Mouse (Mus musculus) cerebellum, adult 9-11 months (tissue): Measurements from ENCODE around the gene Hba-x.

Experiments used
- DNase-seq: peaks from one replicate; pipeline ENCODE4 v3.0.0; 2022

The Hba-x gene

DNA sequence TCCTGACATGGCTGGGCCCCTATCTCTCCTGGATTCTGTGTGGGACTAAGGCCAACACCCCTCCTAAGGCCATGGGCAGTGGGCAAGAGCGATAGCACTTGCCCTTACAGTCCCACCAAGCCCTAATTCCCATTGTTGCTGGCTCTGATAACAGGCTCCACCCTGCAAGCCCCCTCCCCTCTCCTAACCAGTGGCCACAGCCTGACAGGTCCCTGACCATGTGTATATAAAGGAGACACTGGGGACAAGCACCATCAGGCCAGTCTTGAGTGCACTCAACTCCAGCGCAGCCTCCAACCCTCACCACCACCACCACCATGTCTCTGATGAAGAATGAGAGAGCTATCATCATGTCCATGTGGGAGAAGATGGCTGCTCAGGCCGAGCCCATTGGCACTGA, at the start of gene Hba-x:
Gene Hba-x, plus strand, starts transcription at position 54 of the 400 bp plus-strand sequence.
- DNase-seq = no peak

DNA sequence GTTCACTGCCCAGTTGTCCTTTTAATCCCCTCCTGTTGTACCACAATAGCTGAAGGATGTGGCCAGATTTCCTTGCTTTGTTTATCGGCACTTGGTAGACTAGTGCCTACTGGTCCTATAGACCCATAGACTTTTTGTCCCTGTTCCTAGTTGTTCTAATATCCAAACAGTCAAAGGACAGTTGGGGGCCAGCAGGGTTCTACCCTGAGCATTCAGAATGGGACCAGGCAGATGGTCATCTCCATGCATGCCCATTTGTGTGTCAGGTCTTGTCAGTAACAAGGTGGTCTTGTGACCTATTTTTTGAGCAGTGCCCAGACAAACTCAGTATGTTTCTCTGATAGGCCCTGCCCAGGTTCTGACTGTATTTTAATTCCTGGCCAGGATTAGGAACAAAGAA, 49.2 kb upstream of the Hba-x start:
- peak; percentile 78 for DNase-seq

DNA sequence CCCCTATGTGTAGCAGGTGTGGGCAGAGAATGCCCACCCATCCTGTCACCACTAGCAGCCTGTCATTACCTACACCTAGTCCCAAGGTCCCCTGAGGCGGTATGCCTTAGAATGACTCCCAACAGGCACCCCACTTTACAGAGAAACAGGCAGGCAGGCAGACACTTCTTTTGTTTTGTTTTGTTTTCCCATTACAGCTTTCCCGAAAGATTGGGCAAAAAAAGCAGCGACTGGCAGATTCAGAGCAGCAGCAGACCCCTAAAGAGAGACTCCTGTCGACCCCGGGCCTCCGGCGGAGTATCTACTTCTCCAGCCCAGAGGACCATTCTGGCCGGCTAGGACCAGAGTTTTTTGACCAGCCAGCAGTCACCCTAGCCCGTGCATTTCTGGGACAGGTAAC, 48.6 kb upstream of the Hba-x start:
- DNase-seq = peak; percentile 51

DNA sequence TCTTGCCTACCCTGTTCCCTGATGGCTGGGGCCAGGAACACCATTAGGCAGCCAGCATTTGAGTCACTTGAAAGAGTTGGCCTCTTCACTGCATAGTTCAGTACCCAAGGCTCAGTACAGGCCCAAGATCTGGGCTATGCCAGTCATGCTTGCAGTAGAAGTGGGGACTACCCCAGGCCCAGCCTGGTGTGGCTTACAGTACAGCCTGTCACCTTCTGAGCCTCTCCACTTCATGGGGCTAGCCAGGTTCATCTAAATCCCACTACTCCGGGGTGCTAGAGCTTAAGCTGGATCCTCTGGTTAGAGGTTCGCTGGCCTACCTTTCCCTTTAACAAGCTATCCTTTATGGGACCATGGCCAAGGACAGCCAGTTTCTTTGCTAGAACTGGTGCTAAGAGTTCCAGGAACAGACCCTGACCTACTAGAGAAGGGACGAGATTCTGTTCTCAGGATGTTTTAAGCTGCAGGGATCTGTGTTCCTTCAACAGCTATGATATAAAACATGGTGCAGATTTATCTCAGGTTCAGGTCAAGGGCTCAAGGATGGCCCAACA, 47.8 kb upstream of the Hba-x start:
- DNase-seq = no peak

DNA sequence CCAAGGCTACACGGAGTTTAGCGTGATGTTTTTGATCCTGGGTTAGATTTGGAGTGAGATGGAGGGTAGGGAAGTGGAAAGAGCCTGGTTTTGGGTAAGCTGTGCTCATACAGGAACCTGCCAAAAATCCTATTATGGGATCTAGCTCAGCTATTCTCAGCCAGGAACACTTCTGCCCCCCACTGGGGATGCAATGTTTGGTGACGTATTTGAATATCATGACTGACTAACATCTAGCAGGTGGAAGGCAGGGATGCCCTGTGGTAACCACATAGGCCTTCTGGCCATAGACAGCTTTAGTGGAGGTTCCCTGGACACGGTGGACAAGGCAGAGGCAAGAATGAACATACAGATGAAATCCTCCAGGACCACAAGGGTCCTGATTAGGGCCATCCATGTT, 46.0 kb upstream of the Hba-x start:
- peak; percentile 69 for DNase-seq

DNA sequence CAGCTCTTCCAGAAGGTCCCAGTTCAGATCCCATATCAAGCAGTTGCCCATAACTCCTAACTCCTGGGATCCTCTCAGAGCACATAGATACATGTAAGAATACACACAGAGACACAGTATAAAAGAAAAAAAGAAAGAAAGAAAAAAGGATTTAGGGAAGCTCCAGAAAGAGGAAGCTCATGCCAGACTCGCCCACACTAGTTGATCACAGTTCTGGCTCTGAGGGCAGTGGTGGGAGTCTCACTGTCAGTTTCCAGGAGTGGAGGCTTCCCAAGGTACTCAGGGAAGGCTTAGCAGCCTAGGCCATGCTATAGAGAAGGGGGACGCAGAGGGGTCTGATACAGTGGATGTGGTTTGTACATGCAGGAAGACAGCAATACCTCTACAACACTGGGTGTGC, 45.1 kb upstream of the Hba-x start:
- DNase-seq = peak; percentile 12

DNA sequence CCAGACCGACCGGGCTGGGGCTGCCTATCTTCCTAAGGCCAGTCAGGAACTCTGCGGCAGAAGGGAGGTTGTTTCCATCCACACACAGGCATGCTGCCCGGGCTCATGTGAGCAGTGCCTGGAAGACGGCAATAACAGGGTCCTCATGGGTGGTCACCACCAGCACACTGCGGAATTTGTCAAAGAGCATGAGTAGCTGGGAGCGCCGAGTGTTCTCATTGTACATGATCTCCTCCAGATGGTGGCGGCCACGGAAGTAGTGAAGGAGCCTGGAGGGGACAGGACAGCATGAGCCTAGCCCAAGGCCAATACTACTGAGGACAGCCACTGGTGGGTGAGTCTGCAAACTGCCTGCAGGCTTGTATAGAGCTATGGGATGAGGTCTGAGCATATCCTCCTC, 43.4 kb upstream of the Hba-x start:
- peak; percentile 57 for DNase-seq

DNA sequence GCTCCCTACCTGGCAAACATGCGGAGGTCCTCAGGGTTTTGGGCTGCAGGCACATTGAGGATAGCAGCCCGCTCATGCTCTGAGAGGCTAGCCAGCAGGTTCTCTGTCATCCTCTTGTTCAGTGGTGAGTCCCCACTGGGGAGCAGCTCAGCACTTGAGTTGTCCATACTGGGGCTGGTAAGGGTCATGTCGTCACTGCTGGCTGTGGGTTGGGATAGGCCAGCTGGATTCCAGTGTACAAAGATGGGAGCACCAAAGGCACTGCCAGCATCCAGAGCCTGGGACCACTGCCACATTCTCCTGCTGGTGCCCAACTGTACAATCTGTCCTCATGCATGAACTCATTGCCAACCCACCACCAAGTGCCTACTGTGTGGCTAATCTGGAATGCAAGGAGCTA, 42.3 kb upstream of the Hba-x start:
- DNase-seq = peak; percentile 69

DNA sequence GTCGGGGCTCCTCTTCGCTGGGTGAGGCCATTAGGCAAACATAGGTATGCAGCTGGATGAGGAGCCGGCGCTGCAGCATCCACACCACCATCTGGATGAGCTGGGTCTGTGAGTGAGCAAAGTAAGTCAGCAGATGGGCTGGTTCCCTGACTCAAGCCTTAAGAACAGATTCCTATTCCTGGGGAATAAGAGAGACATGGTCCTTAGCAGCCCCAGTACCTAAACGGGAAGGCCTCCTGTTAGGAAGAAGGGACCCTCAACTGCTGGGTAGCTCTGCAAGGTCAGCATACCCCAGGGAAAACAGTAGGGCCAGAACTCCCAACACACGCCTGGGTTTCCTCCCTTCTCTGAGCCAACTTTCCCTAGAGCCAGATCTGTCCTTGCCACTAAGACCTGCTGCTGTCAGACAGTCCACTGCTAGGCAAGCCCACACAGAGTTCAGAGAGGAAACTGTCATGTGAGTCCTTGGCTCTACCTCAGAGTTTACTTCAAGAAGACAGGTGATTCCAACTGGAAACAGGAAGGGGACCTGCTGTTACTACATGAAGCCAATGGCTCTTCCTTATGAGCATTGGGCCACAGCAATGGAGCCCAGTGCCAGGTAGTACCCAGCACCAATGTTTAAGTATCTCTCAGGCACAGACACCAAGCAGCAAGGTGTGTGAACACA, 41.2 kb upstream of the Hba-x start:
- peak; percentile 36 for DNase-seq

DNA sequence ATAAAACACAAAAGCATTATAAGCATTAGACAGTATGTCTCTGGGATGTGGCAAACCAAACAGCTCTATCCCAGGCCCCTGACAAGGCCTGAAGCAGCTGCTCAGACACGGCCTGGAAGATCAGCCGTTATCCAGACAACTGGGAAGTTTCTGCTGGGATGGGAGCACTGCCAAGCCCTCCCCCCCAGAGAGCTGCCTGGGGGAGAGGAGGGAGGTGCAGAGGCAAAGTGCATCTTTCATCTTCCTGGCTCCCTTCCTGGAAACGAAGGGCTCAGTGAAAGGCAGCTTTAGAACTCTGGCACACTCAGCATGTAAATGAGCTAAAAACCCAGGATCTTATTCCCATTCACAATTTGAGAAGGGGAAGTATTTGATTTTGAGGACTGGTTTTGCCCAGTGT, 40.6 kb upstream of the Hba-x start:
- peak; percentile 73 for DNase-seq

DNA sequence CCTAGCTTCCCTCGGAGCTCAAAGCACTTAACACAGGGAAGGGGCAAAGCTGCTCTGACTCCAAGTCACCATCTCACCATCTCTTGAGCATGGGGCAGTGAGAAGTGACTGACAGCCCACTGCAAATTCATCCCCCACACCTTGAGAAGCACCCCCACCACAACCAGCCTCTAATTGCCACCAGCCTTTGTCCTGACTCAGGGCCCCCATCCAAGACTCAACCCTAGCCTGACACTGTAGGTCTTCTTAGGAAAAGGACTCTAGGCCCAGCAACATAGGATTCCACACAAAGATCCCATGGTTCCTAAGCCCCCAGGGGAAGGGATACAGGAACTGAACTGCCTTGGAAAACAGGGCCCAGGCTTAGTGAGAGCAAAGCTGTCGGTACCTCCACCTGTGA, 40.1 kb upstream of the Hba-x start:
- DNase-seq = peak; percentile 52

DNA sequence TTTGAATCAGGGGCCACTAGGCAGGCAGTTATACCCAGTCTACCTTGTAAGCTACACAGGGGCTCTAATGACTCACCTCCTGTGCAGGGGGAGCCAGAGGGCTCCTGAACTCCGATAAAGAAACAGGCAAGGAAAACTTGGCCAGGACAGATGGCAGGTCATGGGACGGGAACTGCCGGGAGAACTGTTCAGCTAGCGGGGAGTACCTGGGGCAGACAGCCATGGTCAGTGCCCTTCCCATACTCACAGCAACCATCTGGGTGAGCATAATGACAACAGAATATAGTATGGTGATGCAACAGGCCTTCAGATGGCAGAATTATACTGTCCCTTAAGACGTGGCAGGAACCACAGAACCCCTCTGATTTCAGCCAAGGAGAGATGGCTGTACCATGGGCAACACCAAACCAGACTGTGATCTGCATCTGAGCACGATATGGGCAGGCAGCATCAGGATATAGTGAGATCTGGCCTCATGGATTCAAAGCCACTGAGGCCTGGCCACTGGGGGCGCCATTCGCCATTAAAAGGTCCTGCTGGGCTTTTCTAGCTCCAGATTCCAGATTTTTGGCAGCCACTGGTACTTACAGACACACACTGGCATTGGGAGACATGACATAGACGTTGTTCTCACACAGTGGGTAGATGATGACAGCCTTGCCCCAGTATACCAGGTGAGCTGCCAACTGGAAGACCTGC, 39.3 kb upstream of the Hba-x start:
- peak; percentile 78 for DNase-seq

DNA sequence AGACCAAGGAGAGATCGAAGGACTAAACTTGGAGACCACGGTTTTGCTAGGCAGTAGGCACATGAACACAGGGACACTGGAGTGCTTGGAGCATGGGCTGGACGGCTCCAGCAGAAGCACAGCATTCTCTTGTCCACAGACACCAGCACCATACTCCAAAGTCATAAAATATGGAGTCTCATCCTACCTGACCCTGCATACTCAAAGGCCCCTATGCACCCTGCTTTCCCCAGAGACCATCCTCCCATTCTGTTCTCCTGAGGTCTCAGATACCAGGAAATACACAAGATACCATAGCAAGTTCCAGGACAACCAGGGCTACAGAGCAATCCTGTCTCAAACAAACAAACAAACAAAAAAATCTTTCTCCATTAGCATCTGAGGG, 38.8 kb upstream of the Hba-x start:
- DNase-seq = no peak

DNA sequence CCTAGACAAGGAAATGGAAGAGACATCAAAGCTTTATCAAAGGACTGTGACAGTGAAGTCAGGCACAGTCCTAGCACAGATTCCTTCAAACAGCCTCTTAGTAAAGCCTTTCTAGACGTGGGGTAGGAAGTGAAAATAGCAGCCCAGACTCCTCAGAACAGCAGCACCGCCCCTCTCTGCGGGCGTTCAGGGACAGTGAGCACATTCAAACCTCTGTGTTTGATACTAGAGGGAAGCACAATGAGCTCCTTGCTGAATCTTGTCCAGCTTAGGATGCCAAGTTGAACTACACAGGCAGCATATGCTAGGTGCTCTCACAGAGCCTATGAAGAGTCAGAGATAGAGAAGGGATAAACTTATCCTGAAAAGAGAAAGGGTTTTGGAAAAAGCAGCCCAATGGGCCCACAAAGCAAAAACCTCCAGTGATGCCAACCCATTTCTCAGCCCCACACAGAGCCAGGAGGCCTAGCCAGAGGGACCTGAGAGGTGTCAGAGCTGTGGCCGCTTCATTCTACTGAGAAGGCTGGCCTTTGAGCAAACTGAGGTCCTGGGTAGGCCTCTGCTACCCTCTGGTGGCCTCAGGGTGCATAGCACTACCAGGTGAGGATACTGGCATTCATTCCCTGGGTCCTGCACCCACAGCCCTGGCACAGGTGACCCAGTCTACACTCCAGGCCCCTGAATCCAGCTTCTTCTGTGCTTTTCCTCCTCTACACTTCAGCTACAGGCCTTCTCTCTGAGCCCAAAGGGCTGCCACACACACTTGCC, 37.9 kb upstream of the Hba-x start:
- peak; percentile 84 for DNase-seq

DNA sequence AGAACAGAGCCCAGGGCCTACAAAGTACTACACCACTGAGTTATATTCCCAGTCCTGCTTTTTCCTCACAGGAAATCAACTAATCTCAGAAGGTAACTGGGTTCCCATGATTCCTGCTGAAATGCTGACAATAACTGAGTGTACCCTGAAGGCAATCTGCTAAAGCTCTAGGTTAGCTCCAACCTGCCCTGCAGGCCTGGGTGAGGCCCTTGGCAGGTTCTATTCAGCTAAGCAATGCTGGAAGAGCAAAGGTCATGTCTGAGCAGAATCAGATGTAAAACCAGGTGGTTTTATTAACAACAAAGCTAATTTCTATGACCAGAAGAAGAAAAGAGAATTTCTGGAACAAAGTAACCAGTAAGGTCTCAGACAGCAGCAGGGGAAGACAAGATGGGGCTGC, 34.8 kb upstream of the Hba-x start:
- DNase-seq = no peak

DNA sequence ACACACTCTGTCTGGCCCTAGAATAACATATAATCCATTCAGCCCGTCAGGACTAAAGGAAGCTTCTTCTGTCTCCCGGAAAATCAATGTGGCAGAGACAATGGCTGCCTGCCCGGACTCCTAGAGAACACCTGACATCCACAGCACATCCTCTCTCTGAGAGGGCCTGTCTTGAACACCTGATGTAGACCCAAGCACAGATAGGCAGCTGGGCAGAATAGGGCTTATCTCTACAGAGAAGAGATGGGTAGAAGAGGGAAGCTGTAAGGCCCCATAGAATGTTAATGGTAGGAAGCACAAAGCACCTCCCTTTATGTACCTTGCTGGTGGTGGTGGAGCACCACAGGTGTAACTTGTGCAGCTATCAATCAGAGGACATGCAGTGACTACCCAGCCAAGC, 34.0 kb upstream of the Hba-x start:
- DNase-seq = no peak

DNA sequence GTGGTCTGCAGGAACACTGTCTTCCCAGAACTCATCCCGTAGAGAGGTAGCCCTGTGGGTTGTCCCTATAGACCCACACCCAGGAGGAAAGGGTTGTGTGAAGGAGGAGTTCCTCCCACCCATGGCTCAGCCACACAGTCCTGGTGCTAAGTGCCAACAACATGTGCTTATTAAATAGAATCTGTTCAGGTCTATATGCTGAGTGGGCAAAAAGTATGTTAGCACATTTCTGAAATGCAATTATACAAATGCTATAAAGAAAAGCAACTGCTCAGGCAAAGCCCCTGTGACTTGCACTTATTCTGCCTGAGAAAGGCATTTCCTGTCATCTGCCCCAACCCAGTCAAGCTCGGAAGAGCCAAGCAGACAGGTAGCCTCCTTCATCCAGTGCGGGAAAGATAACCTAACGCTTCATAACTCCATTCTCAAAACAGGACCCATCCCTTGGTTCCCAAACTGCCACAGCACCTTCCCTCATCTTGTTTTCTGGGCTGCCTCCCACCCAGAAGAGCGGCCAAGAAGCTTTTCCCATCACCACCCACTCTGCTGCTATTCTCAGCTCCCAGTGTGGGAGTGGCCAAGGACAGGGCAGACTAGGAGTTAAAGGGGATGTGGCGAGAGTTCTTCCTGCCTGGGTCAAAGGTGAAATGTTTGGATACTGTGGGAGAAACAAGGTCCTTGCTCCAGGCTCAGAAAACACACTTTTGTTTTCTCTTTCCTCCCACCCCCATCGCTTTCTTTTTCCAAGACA, 32.8 kb upstream of the Hba-x start:
- DNase-seq = no peak

DNA sequence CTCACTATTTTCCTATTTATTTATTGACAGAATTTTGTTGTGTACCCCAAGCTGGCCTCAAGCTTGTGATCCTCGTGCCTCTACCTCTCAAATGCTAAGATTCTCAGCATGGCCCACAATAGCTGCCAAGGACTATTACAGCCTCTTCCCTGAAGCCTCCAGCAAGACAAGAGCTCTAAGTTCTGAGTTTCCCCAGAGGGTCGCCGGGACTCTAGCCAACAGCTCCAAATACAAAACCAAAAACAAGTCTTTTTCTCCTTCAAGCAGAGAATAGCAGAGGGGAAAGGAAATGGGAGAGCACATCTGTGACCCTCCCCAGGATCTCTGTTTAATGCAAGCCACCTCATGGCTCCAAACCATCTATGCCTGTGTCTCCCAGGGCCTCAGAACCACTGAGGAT, 32.1 kb upstream of the Hba-x start:
- DNase-seq = no peak

DNA sequence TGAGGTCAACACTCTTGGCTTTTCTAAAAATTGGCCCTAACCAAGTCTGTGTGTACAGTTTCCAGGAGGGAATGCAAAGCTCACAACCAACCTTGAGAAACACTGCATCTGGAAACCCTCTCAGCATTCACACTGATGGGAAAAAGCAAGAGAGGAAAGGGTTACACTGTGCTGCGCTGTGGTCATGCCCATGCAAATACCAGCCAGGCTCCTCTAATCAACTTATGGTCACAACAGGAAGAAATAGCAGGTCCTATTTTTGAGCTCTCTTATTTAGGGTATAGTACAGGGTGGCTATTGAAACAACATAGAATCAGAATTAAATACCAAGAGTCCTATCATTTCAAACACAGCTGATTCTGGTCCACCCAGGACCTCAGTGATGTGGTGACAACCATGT, 31.6 kb upstream of the Hba-x start:
- no peak for DNase-seq

DNA sequence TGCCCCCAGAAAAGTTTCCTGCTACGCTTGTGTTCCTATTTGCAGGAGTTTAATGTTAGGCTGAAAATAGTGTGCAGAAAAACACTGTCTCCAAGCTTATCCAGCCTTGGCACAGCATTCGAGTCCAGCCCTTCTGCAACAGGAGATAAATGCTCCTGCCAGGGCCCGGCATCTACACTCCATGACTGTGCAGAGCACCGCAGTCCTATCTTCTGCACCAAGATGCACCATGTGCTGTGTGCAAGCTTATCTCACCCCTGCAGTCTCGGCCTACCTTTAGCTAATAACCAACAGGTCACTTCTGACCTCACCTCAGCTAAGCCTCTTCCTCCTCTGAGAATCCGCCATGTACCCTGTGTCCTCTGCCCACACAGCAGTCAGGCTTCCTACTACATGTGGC, 30.6 kb upstream of the Hba-x start:
- DNase-seq = no peak

DNA sequence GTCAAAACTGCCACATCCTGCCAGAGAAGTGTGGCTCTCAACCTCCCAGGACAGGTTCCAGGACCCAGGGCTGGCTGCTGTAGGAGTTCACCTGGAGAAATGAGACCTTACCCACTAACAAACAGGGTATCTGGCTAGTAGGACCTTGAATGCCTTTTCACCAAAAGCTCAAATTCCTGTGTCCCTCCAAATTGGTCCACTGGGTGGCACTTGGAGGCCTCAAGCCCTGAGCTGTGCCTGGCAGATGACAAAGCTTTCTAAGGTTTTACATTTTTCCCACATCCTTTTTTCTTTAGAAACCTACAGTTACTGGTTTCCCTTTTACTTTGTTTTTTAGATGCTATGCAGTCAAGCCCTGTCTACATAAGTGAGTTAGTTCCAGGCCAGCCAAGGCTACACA, 29.1 kb upstream of the Hba-x start:
- DNase-seq = no peak

DNA sequence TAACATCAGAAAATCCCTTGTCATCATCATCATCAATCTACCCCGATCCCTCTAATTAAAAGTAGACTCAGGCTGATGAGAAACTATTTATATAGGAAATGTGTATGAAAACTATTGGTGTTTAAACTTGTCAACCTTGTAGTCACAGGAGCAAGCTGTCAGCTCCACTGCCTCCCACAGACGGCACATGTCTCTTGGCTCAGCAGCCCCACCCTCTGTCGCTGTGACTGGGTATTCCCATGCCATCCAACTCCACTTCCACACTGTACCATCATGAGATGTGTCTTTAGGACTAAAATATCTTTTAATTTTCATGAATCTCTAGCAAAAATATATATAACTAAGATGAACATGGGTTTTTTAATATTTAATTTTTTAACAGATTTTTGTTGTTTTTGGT, 27.9 kb upstream of the Hba-x start:
- DNase-seq = no peak
